Mouse (Mus musculus) lung, embryonic 14.5 days (tissue): ENCODE measurements around the gene Arnt2. TPM values are rescaled to one million over a fixed set of nuclear protein-coding genes. Genes with fewer than 3 reads are reported as not detected.

Source experiments
- ATAC-seq: fragments of 200-750 bp; cut with Nextera tagmentation; 2 replicates; pipeline ENCODE4 v1.8.0; 2017; ENCODE audit warnings: mild to moderate bottlenecking, moderate TSS enrichment, moderate library complexity; ENCODE audit not compliant: insufficient read depth
- DNase-seq: peaks from one replicate; pipeline ENCODE4 v3.0.0-alpha.2; 2015
- H3K27ac ChIP-seq: fragments of 300-500 bp; sonication (generic); 2 replicates; pipeline ENCODE4 v1.5.1; 2014; ENCODE audit warnings: low read depth, mild to moderate bottlenecking, moderate library complexity
- H3K27me3 ChIP-seq: fragments of 300-500 bp; sonication (generic); 2 replicates; pipeline ENCODE4 v1.6.1; 2014; ENCODE audit warnings: low read length, control low read depth; ENCODE audit not compliant: insufficient read depth
- H3K36me3 ChIP-seq: fragments of 300-500 bp; sonication (generic); 2 replicates; pipeline ENCODE4 v1.6.1; 2014; ENCODE audit warnings: control low read depth; ENCODE audit not compliant: insufficient read depth
- H3K4me1 ChIP-seq: fragments of 300-500 bp; sonication (generic); 2 replicates; pipeline ENCODE4 v1.6.1; 2014; ENCODE audit warnings: antibody characterized with exemption, control low read depth; ENCODE audit not compliant: insufficient read depth
- H3K4me2 ChIP-seq: fragments of 300-500 bp; sonication (generic); 2 replicates; pipeline ENCODE4 v1.6.1; 2014; ENCODE audit warnings: mild to moderate bottlenecking
- H3K4me3 ChIP-seq: fragments of 300-500 bp; sonication (generic); 2 replicates; pipeline ENCODE4 v1.5.1; 2014; ENCODE audit warnings: low read depth, low read length
- H3K9ac ChIP-seq: fragments of 300-500 bp; sonication (generic); 2 replicates; pipeline ENCODE4 v1.6.1; 2014
- H3K9me3 ChIP-seq: fragments of 300-500 bp; sonication (generic); 2 replicates; pipeline ENCODE4 v1.6.1; 2016; ENCODE audit warnings: low read depth, low read length, control low read depth
- CTCF ChIP-seq: IDR thresholded peaks from 2 replicates; pipeline ENCODE4 v1.5.1; 2016; ENCODE audit warnings: antibody characterized with exemption, low read depth
- WGBS: fragments of 180-500 bp; shearing (Covaris S2); extraction: QIAGEN DNeasy Blood & Tissue Kit; methylation state at CpG from one replicate; pipeline ENCODE4 v1.1.7; 2014; 5-methylcytosine and 5-hydroxymethylcytosine counted together
- polyA plus RNA-seq: library from polyadenylated mRNA; unstranded; fragments of >200 nt; fragmentation: Nextera tagmentation; extraction: Ambion mirVana; gene quantifications from 2 replicates; pipeline ENCODE4 v1.2.1, GENCODE M21; 2014

Arnt2 gene
- polyA plus RNA-seq, 1 experiment from 2014 or later, result 14.4 TPM

DNA sequence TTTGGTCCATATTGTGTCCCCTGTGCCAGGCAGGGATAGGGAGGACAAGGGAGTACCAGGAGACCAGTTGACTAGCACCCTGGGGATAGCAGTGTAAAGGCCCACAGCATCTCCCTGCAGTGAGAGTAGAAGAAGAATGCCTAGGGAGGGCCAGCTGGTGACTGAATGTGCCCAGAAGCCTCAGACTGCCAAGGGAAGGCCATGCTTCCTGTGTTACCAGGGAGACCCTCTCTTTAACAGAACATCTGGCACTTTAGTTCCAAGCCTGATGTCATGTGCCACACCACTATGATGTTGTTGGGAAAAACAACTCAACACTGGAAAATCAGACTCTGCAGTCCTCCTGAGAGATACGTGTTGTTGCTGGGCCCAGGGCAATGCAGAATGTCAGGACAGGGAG lies 12.7 kb downstream of the Arnt2 start:
- no peak overlapping the region for H3K4me3 ChIP-seq
- ATAC-seq (no peak), DNase-seq (no peak)
- no peak overlapping the region for H3K9ac ChIP-seq
- no peak for TF ChIP-seq CTCF
- H3K27ac ChIP-seq, result no peak overlapping the region
- no peak overlapping the region for H3K4me2 ChIP-seq
- WGBS, result 65% methylated on average over 1 of the region's 1 CpGs
- no peaks in the 10 kb centered on the region for H3K36me3 ChIP-seq
- no peaks in the 10 kb centered on the region for H3K27me3 ChIP-seq
- H3K4me1 ChIP-seq, result no peaks in the 10 kb centered on the region
- H3K9me3 ChIP-seq, result no peaks in the 10 kb centered on the region

DNA sequence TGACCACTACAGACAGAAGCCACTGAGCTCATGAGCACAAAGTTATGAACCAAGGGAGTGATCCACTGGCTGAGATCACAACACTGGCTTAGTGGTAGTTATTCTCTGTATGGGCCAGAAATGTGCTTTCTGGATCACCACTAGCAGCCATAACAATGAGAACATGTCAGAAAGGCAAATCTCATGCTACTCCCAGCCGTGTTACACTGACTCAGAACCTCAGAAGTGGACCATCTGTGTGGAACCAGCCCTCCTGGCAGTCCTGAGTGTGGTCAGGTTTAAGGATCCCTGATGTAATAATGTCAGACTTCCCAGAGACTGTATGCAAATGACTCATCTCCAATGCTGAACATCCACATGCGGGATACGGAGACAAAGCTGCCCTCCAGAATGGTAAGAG lies 13.4 kb downstream of the Arnt2 start:
- H3K9me3 ChIP-seq, result no peaks in the 10 kb centered on the region
- ATAC-seq, result no peak
- H3K4me3 ChIP-seq, result no peak overlapping the region
- H3K36me3 ChIP-seq, result no peaks in the 10 kb centered on the region
- no peak overlapping the region for H3K27ac ChIP-seq
- H3K27me3 ChIP-seq, result no peaks in the 10 kb centered on the region
- WGBS, result 94% methylated on average over 3 of the region's 3 CpGs
- no peak overlapping the region for H3K4me2 ChIP-seq
- H3K4me1 ChIP-seq, result no peaks in the 10 kb centered on the region
- TF ChIP-seq CTCF, result no peak
- DNase-seq, result no peak
- no peak overlapping the region for H3K9ac ChIP-seq

DNA sequence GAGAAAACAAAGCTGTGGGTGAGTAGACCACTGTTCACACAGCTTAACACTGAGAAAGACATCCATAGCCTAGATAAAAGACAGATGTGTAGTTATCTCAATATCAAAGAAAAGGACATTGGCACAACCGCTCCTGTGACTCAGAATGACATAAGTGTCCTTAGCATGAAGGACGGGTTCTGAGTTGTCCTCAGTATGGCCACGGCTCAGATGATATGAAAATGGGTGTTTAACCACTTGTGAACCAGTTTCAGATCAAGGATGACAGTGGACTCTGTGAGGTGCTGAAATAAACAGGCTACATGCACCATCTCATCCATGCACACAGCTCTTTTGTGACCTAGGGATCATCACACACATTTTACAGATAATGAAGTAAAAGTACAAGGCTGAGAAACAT lies 22.1 kb downstream of the Arnt2 start:
- Histone ChIP-seq H3K4me2 (no peak overlapping the region), H3K36me3 (no peaks in the 10 kb centered on the region), H3K4me3 (no peak overlapping the region), H3K9ac (no peak overlapping the region), H3K9me3 (no peaks in the 10 kb centered on the region), H3K4me1 (no peaks in the 10 kb centered on the region), H3K27ac (no peak overlapping the region), H3K27me3 (no peaks in the 10 kb centered on the region)
- TF ChIP-seq CTCF, result no peak
- DNase-seq (no peak), ATAC-seq (no peak)
- 52% methylated on average over 3 of the region's 3 CpGs for WGBS

DNA sequence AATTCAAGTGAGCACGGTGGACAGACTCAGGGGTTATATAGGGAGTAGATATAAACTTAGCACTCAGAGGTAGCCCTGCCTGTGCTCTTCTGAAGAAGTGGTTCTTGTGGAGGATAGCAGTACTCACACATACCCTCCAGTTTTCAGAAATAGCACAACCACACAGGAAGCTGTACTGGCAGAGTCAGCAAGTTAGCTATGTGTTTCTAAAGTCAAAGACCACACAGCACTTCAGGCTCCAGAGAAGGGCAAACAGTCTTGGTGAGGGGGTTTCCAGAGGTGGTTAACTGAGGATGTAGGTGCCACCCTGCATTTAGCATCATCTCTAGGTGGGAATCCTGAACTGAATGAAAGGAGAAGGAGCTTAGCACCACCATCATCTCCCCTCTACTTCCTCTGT lies 23.5 kb downstream of the Arnt2 start:
- Histone ChIP-seq H3K9me3 (no peaks in the 10 kb centered on the region), H3K4me2 (no peak overlapping the region), H3K27ac (no peak overlapping the region), H3K4me1 (no peaks in the 10 kb centered on the region), H3K27me3 (no peaks in the 10 kb centered on the region), H3K36me3 (no peaks in the 10 kb centered on the region), H3K4me3 (no peak overlapping the region), H3K9ac (no peak overlapping the region)
- DNase-seq (no peak), ATAC-seq (no peak)
- WGBS, result 21% methylated on average over 1 of the region's 1 CpGs
- TF ChIP-seq CTCF, result no peak

DNA sequence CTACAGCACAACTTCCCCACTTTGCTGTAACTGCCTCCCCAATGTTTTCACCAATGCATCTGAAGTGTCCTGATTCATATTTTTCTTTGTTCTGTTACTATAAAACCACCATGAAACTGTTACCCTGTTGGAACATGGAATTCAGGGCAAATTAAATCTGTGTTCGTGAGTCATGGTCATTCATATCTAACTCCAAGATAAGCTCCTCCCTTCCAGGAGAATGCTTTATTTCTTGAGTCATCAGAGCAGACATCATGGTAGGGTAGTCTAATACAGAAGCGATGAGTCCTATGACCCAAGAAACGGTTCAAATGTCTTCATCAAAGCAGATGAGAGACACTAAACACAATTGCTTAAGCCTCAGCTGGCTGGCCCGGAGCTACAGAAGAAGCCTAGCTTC lies 25.2 kb downstream of the Arnt2 start:
- Histone ChIP-seq H3K9me3 (no peaks in the 10 kb centered on the region), H3K9ac (no peak overlapping the region), H3K4me1 (no peaks in the 10 kb centered on the region), H3K4me3 (no peak overlapping the region), H3K27ac (no peak overlapping the region), H3K36me3 (no peaks in the 10 kb centered on the region), H3K27me3 (no peaks in the 10 kb centered on the region), H3K4me2 (no peak overlapping the region)
- 85% methylated on average over 4 of the region's 4 CpGs for WGBS
- TF ChIP-seq CTCF, result no peak
- ATAC-seq, result no peak
- no peak for DNase-seq

DNA sequence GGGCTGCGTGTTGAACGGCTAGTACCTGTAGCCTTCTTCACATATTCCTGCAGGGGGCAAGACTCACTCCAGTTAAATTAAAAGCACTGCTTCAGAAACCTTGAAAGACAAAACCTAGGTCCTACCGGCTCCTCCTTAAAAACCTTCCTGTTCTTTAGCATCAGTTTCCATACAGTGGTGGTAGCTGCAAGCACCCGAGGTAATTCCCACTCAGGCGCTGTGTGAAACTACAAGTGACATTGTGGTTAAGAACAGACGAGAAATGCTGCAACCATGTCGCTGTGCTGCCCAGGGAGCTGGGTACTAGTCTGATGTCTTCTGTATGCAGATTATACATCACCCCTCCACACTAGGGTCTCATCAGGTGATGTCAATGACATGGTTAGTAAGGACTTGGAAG lies 25.9 kb downstream of the Arnt2 start:
- Histone ChIP-seq H3K4me2 (no peak overlapping the region), H3K36me3 (no peaks in the 10 kb centered on the region), H3K4me1 (no peaks in the 10 kb centered on the region), H3K27ac (no peak overlapping the region), H3K27me3 (no peaks in the 10 kb centered on the region), H3K9me3 (no peaks in the 10 kb centered on the region), H3K4me3 (no peak overlapping the region), H3K9ac (no peak overlapping the region)
- no peak for TF ChIP-seq CTCF
- 88% methylated on average over 7 of the region's 7 CpGs for WGBS
- ATAC-seq (no peak), DNase-seq (no peak)

DNA sequence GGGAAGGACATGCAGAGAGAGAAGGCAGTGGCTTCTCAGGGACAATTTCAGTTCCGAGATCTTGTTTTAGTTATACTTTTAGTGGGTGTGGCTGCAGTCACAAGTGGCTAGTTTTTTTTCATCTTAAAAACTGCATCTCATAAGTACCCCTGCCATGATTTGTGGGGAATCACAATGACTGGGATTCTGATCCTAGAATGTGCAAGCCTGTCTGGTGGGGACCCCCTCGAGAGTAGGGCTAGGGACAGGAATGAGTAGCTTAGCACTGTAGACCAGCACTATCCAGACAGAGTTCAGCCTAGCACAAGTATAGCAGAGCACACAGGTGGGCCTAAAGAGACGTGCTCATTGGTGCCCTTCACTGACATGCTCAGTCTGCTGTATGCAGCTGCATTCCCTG lies 27.6 kb downstream of the Arnt2 start:
- ATAC-seq (no peak), DNase-seq (no peak)
- Histone ChIP-seq H3K4me3 (no peak overlapping the region), H3K36me3 (no peaks in the 10 kb centered on the region), H3K4me1 (no peaks in the 10 kb centered on the region), H3K4me2 (no peak overlapping the region), H3K9me3 (no peaks in the 10 kb centered on the region), H3K9ac (no peak overlapping the region), H3K27ac (no peak overlapping the region), H3K27me3 (no peaks in the 10 kb centered on the region)
- TF ChIP-seq CTCF, result no peak
- 77% methylated on average over 3 of the region's 3 CpGs for WGBS

DNA sequence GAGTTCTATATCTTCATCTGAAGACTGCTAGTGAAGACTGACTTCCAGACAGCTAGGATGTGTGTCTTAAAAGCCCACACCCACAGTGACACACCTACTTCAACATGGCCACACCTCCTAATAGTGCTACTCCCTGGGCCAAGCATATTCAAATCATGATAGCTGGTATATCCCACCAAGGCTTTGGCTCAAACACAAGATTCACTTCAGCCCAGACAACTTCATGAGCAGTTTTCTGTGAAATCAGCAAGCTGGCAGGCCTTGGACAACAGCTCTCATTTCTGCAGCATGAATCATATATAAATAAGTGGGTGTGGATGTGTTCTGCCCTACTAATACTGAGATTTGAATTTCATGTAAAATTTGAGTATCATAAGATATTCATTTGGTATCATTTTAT lies 29.2 kb downstream of the Arnt2 start:
- Histone ChIP-seq H3K27ac (no peak overlapping the region), H3K36me3 (no peaks in the 10 kb centered on the region), H3K4me1 (no peaks in the 10 kb centered on the region), H3K9me3 (no peaks in the 10 kb centered on the region), H3K9ac (no peak overlapping the region), H3K4me2 (no peak overlapping the region), H3K4me3 (no peak overlapping the region), H3K27me3 (no peaks in the 10 kb centered on the region)
- TF ChIP-seq CTCF, result no peak
- ATAC-seq (no peak), DNase-seq (peak; percentile 13)
